Mouse (Mus musculus) lung, postnatal 0 days (tissue): ENCODE results near the gene Pak4.

Experiments
- CTCF ChIP-seq: IDR thresholded peaks from 2 replicates; pipeline ENCODE4 v1.5.1; 2016; ENCODE audit warnings: antibody characterized with exemption, mild to moderate bottlenecking
- EP300 ChIP-seq: IDR thresholded peaks from 2 replicates; pipeline ENCODE4 v1.6.1; 2016; ENCODE audit warnings: antibody characterized with exemption, mild to moderate bottlenecking, control low read depth

DNA sequence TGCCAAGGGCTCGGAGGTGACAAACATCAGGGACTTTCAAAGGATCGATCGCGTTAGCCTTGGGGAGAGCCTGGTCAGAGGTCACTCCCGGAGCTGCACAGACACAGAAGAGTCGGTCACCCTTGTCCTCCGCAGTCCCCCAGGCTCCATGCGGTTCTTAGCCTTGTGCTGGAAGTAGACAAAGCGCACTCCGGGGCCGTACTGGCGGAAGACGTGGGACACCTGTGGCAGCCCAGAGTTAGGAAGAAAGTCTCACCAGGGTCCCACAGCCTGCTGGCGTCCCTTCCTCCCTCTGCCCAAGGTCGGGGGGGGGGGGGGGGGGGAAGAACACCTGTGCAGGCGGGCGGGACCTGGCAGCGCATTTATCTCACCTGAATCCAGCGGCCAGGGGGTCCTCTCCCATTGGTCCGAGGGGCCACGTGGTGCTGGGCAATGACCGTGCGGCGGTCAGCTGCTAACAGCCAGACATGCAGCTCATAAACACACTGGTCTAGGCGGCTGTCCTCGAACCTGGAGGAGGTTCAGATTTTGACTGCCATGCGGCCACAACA is 53.9 kb downstream of the Pak4 start:
- TF ChIP-seq EP300: no peak
- no peak for TF ChIP-seq CTCF
